Mouse (Mus musculus) lung, embryonic 14.5 days (tissue): ENCODE measurements around the gene Cenpe. TPM values are rescaled to one million over a fixed set of nuclear protein-coding genes. Genes with fewer than 3 reads are reported as not detected.

ENCODE experiments used
- ATAC-seq: fragments of 200-750 bp; cut with Nextera tagmentation; 2 replicates; pipeline ENCODE4 v1.8.0; 2017; ENCODE audit warnings: mild to moderate bottlenecking, moderate TSS enrichment, moderate library complexity; ENCODE audit not compliant: insufficient read depth
- DNase-seq: peaks from one replicate; pipeline ENCODE4 v3.0.0-alpha.2; 2015
- H3K27ac ChIP-seq: fragments of 300-500 bp; sonication (generic); 2 replicates; pipeline ENCODE4 v1.5.1; 2014; ENCODE audit warnings: low read depth, mild to moderate bottlenecking, moderate library complexity
- H3K27me3 ChIP-seq: fragments of 300-500 bp; sonication (generic); 2 replicates; pipeline ENCODE4 v1.6.1; 2014; ENCODE audit warnings: low read length, control low read depth; ENCODE audit not compliant: insufficient read depth
- H3K36me3 ChIP-seq: fragments of 300-500 bp; sonication (generic); 2 replicates; pipeline ENCODE4 v1.6.1; 2014; ENCODE audit warnings: control low read depth; ENCODE audit not compliant: insufficient read depth
- H3K4me1 ChIP-seq: fragments of 300-500 bp; sonication (generic); 2 replicates; pipeline ENCODE4 v1.6.1; 2014; ENCODE audit warnings: antibody characterized with exemption, control low read depth; ENCODE audit not compliant: insufficient read depth
- H3K4me2 ChIP-seq: fragments of 300-500 bp; sonication (generic); 2 replicates; pipeline ENCODE4 v1.6.1; 2014; ENCODE audit warnings: mild to moderate bottlenecking
- H3K4me3 ChIP-seq: fragments of 300-500 bp; sonication (generic); 2 replicates; pipeline ENCODE4 v1.5.1; 2014; ENCODE audit warnings: low read depth, low read length
- H3K9ac ChIP-seq: fragments of 300-500 bp; sonication (generic); 2 replicates; pipeline ENCODE4 v1.6.1; 2014
- H3K9me3 ChIP-seq: fragments of 300-500 bp; sonication (generic); 2 replicates; pipeline ENCODE4 v1.6.1; 2016; ENCODE audit warnings: low read depth, low read length, control low read depth
- CTCF ChIP-seq: IDR thresholded peaks from 2 replicates; pipeline ENCODE4 v1.5.1; 2016; ENCODE audit warnings: antibody characterized with exemption, low read depth
- WGBS: fragments of 180-500 bp; shearing (Covaris S2); extraction: QIAGEN DNeasy Blood & Tissue Kit; methylation state at CpG from one replicate; pipeline ENCODE4 v1.1.7; 2014; 5-methylcytosine and 5-hydroxymethylcytosine counted together
- polyA plus RNA-seq: library from polyadenylated mRNA; unstranded; fragments of >200 nt; fragmentation: Nextera tagmentation; extraction: Ambion mirVana; gene quantifications from 2 replicates; pipeline ENCODE4 v1.2.1, GENCODE M21; 2014

The Cenpe gene
- polyA plus RNA-seq, 1 experiment from 2014 or later = 43.8 TPM

DNA sequence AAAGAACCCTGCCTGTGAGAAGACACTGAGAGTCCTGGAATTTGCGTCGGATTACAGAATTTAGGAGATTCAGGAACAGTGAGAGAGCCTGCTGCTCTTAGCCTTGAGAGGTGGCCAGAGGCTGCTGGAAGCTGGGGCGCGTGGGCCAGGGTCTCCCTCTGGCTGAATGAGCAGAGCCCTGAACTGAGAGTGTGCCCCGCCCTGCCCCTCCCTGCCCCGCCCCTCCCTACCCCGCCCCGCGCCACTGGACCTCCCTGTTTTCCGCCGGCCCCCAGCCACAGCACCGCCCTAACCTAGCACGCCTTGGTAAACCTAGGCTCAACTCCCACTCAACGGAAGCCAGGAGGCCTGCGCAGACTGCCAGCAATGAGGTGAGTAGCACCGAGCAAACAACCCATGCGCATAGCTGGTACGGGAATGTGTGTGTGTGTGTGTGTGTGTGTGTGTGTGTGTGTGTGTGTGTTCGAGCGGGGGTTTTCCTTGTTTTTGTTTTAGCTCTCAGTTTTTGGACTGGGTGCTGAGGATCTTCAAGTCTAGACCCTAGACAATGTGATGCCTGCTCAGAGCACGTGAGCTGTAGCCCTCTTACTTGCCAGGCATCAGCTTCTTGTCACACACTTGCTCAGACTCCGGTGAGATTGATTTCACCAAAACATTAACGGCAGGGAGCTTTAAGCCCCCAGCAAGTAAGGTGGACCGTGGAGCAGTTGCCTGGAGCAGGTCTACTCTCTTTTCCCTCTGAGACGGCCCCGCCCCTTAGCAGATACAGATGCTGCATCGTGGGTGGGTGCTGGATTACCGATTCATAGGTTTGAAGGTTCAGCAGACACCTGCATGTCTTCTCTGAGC lies 95.3 kb downstream of the Cenpe start, which contains the start of gene Slc9b2:
Gene Slc9b2 (plus strand): TSS at position 290 of the 849 bp plus-strand sequence.
- no peak for TF ChIP-seq CTCF
- no peaks in the 10 kb centered on the region for H3K36me3 ChIP-seq
- 8% methylated on average over 27 of the region's 28 CpGs for WGBS
- peak within 1 kb of the TSS; percentile 38 for H3K4me3 ChIP-seq
- no peak within 1 kb of the TSS for H3K27ac ChIP-seq
- H3K9me3 ChIP-seq = no peaks in the 10 kb centered on the region
- peak; percentile 73 for DNase-seq
- no peaks in the 10 kb centered on the region for H3K27me3 ChIP-seq
- peak; percentile 96 for ATAC-seq
- H3K9ac ChIP-seq = peak within 1 kb of the TSS; percentile 34; the same call in 1 of the 2 replicates
- H3K4me2 ChIP-seq = peak within 1 kb of the TSS; percentile 78
- H3K4me1 ChIP-seq = 0 out of 2 replicates have a peak, but pooled peaks cover 3% of the 10 kb centered on the region

- 44% methylated on average over 2 of the region's 2 CpGs for WGBS
- no peaks in the 10 kb centered on the region for H3K9me3 ChIP-seq
- TF ChIP-seq CTCF = no peak
These were observed 100.7 kb downstream of the Cenpe start for GRCm38 (mm10) chr3:135312916-135313491.

DNA sequence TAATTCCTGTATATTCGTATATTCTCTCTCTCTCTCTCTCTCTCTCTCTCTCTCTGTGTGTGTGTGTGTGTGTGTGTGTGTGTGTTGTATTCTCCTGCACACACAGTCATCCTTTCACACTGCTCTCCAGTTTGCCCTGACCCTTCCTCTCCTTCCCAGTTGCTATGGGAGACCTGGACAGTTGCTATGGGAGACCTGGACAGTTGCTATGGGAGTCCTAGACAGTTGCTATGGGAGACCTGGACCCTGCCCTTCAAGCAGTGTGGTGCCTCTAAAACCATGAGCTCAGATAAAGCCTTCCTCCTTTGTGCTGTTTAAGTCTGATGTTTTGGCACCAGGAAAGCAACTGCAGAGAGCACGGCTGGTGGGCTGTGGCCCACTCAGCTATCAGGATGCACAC lies 101.4 kb downstream of the Cenpe start:
- no peak overlapping the region for H3K9ac ChIP-seq
- no peaks in the 10 kb centered on the region for H3K27me3 ChIP-seq
- H3K4me1 ChIP-seq = no peaks in the 10 kb centered on the region
- no peaks in the 10 kb centered on the region for H3K36me3 ChIP-seq
- no peak overlapping the region for H3K4me3 ChIP-seq
- 85% methylated on average over 2 of the region's 2 CpGs for whole genome bisulfite sequencing
- no peak overlapping the region for H3K27ac ChIP-seq
- ATAC-seq (no peak), DNase-seq (no peak)
- TF ChIP-seq CTCF = no peak
- no peak overlapping the region for H3K4me2 ChIP-seq
- H3K9me3 ChIP-seq = no peaks in the 10 kb centered on the region

More at GRCm38 (mm10) chr3:135312916-135313491, 100.7 kb downstream of the Cenpe start:
- Histone ChIP-seq H3K36me3 (no peaks in the 10 kb centered on the region), H3K27ac (no peak overlapping the region), H3K4me3 (no peak overlapping the region), H3K4me2 (no peak overlapping the region), H3K4me1 (0 out of 2 replicates have a peak, but pooled peaks cover under 1% of the 10 kb centered on the region), H3K9ac (no peak overlapping the region), H3K27me3 (no peaks in the 10 kb centered on the region)
- DNase-seq (no peak), ATAC-seq (no peak)

DNA sequence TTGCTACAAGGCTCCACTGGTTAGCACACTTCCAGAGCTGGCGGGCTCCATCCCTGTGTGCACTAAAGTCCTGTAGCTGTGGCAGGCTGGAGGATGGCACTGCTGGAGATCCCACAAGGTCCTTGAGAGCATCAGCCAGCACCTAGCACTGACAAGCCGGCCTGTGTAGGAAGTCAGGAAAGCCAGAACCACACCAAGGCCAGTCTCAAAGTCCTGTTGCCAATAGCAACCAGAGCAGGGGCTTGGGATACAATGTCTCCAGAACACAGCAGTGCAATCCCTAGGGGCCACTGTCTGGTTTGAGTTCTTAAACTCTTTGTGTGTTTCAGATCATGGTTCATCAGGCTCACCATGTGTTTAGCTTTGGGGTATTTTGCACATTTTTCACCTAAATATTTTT lies 102.5 kb downstream of the Cenpe start:
- Histone ChIP-seq H3K36me3 (no peaks in the 10 kb centered on the region), H3K9me3 (no peaks in the 10 kb centered on the region), H3K4me2 (no peak overlapping the region), H3K4me3 (no peak overlapping the region), H3K9ac (no peak overlapping the region), H3K27ac (no peak overlapping the region), H3K27me3 (no peaks in the 10 kb centered on the region), H3K4me1 (no peaks in the 10 kb centered on the region)
- DNase-seq (no peak), ATAC-seq (no peak)
- TF ChIP-seq CTCF = no peak
- 63% methylated on average over 2 of the region's 2 CpGs for WGBS

GRCm38 (mm10) chr3:135315720-135316425 lies 103.5 kb downstream of the Cenpe start:
- no peaks in the 10 kb centered on the region for H3K27me3 ChIP-seq
- ATAC-seq (no peak), DNase-seq (no peak)
- no peaks in the 10 kb centered on the region for H3K9me3 ChIP-seq
- H3K4me3 ChIP-seq = no peak overlapping the region
- 82% methylated on average over 9 of the region's 9 CpGs for WGBS
- TF ChIP-seq CTCF = 0 out of 2 replicates have a peak, but pooled peaks have one; percentile 11
- no peak overlapping the region for H3K27ac ChIP-seq
- H3K4me2 ChIP-seq = no peak overlapping the region
- no peak overlapping the region for H3K9ac ChIP-seq
- no peaks in the 10 kb centered on the region for H3K36me3 ChIP-seq
- H3K4me1 ChIP-seq = no peaks in the 10 kb centered on the region

- WGBS = 75% methylated on average over 11 of the region's 11 CpGs
- no peaks in the 10 kb centered on the region for H3K36me3 ChIP-seq
These were observed 106.0 kb downstream of the Cenpe start for GRCm38 (mm10) chr3:135318331-135318730.

More at GRCm38 (mm10) chr3:135318331-135318730, 106.0 kb downstream of the Cenpe start:
- Histone ChIP-seq H3K4me2 (no peak overlapping the region), H3K4me1 (no peaks in the 10 kb centered on the region), H3K9me3 (no peaks in the 10 kb centered on the region), H3K4me3 (no peak overlapping the region), H3K9ac (no peak overlapping the region), H3K27ac (no peak overlapping the region), H3K27me3 (no peaks in the 10 kb centered on the region)
- DNase-seq = no peak
- ATAC-seq = no peak
- TF ChIP-seq CTCF = no peak

Other genes with a start within 250 kb of the Cenpe start
- gene Bdh2, start 68.7 kb downstream of the Cenpe start, polyA plus RNA-seq = 7.5 and 8.7 TPM in 2 replicates
- gene Slc9b2, start 95.2 kb downstream of the Cenpe start, polyA plus RNA-seq = 1.1 and 2.2 TPM in 2 replicates
- gene Slc9b1, start 135.5 kb downstream of the Cenpe start, polyA plus RNA-seq = 0.16 and 0.34 TPM in 2 replicates
- 61.5 and 66.6 TPM in 2 replicates for gene Cisd2, start 211.4 kb downstream of the Cenpe start, polyA plus RNA-seq
- gene Ube2d3, start 225.6 kb downstream of the Cenpe start, polyA plus RNA-seq = 586 and 604 TPM in 2 replicates